Mouse (Mus musculus): Measurements from ENCODE around the gene Aqr. TPM values are rescaled to one million over a fixed set of nuclear protein-coding genes. Genes with fewer than 3 reads are reported as not detected.

Gene Aqr
- polyA plus RNA-seq, 1 experiment = 17.7 TPM

DNA sequence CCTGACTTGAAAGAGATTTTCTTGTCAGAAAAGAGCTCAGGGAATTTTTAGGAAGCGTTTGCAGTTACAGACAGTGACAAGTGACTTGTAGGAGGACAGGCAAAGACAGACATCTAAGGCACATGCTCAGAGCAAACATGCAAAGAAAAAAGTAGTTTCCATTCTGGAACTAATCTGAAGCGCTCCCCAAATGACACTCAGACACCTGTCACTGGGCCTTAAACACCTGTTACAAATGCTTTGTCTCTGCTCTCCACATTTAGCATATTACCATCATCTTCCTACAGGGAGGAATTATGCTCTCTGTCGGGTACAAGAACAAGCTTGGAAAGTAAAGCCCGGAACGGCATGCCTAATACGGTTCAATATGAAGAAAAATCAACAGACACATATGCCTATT is 43.0 kb downstream of the Aqr start:
- Histone ChIP-seq H3K4me1 (ENCODE audit: control insufficient read depth, insufficient read depth, low read length) (no peaks in the 10 kb centered on the region), H3K27me3 (replicated peaks; ENCODE audit: control insufficient read depth, insufficient read depth, low read length) (no peaks in the 10 kb centered on the region), H3K27ac (ENCODE audit: insufficient read depth, low read depth, low read length) (no peak overlapping the region), H3K36me3 (ENCODE audit: control insufficient read depth, insufficient read depth, low read length) (peaks cover 8% of the 10 kb centered on the region), H3K4me3 (ENCODE audit: insufficient read depth, low read depth, low read length) (no peak overlapping the region)
- TF ChIP-seq POLR2A (IDR thresholded peaks at IDR 0.05; ENCODE audit: low read depth, low read length) = no peak
- no peak for TF ChIP-seq CTCF (conservative IDR thresholded peaks at IDR 0.05; ENCODE audit: insufficient read depth, insufficient read length, low read depth, low read length)
- DNase-seq = no peak
- WGBS = 93% methylated on average over 6 of the region's 6 CpGs

DNA sequence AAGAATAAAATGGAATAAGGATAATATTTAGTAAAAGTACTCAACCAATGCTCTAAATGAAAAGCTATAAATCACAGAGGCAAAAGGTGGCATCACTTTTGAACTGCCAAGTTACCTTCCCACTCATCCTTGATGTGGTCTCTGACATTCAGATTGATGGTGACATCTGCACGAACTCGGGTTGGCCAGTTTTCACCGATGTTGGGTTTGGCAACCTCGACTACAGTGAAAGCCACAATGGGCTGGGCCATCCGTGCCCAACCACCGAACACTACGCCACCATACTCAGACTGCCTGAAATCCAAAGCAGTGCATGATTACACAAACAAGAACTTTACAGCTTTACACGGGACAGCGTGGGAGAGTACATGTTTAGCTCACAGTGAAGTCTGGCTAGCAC is 50.1 kb downstream of the Aqr start:
- TF ChIP-seq CTCF (conservative IDR thresholded peaks at IDR 0.05; ENCODE audit: insufficient read depth, insufficient read length, low read depth, low read length) = no peak
- TF ChIP-seq POLR2A (IDR thresholded peaks at IDR 0.05; ENCODE audit: low read depth, low read length) = no peak
- WGBS = 90% methylated on average over 9 of the region's 9 CpGs
- Histone ChIP-seq H3K4me1 (ENCODE audit: control insufficient read depth, insufficient read depth, low read length) (no peaks in the 10 kb centered on the region), H3K4me3 (ENCODE audit: insufficient read depth, low read depth, low read length) (no peak overlapping the region), H3K27ac (ENCODE audit: insufficient read depth, low read depth, low read length) (no peak overlapping the region), H3K36me3 (ENCODE audit: control insufficient read depth, insufficient read depth, low read length) (peaks cover 5% of the 10 kb centered on the region), H3K27me3 (replicated peaks; ENCODE audit: control insufficient read depth, insufficient read depth, low read length) (no peaks in the 10 kb centered on the region)
- DNase-seq = no peak

DNA sequence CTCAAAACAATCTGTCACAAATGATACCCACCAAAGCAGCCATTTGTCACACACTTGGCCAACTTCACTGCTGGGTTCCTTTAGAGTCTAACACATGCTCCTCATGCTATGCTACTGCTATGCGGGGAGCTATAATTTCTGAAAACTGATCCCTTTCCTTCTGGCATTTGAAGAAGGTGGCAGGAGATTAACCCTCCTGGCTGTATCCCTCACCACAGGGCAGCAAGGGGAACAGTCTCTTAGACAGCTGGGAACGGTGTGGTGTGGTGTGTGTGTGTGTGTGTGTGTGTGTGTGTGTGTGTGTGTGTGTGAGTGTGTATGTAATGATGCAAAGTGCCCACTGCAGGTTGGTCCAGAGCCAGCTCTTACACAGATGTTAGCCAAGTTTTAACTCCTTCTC is 51.0 kb downstream of the Aqr start:
- no peak overlapping the region for H3K4me3 ChIP-seq (ENCODE audit: insufficient read depth, low read depth, low read length)
- no peak overlapping the region for H3K27ac ChIP-seq (ENCODE audit: insufficient read depth, low read depth, low read length)
- WGBS = 69% methylated on average over 2 of the region's 2 CpGs
- no peaks in the 10 kb centered on the region for H3K27me3 ChIP-seq (replicated peaks; ENCODE audit: control insufficient read depth, insufficient read depth, low read length)
- H3K4me1 ChIP-seq (ENCODE audit: control insufficient read depth, insufficient read depth, low read length) = no peaks in the 10 kb centered on the region
- no peak for TF ChIP-seq CTCF (conservative IDR thresholded peaks at IDR 0.05; ENCODE audit: insufficient read depth, insufficient read length, low read depth, low read length)
- TF ChIP-seq POLR2A (IDR thresholded peaks at IDR 0.05; ENCODE audit: low read depth, low read length) = no peak
- DNase-seq = no peak
- H3K36me3 ChIP-seq (ENCODE audit: control insufficient read depth, insufficient read depth, low read length) = peaks cover 5% of the 10 kb centered on the region

DNA sequence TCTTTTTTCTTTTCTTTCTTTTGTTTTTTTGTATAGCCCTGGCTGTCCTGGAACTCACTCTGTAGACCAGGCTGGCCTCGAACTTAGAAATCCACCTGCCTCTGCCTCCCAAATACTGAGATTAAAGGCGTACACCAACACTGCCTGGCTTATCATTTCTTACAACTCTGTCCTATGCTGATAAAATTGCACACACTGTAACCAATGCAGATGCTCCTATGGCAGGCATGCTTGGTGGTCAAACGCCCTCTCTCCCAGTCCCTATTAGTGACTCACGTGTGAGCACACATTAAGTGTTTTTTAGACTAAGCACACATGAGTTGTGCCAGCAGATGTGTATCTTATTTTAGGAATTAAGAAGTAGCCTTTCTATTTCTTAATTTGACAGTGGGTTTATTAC is 53.5 kb downstream of the Aqr start:
- Histone ChIP-seq H3K36me3 (ENCODE audit: control insufficient read depth, insufficient read depth, low read length) (peaks cover 5% of the 10 kb centered on the region; the same call in 1 of the 2 replicates), H3K27ac (ENCODE audit: insufficient read depth, low read depth, low read length) (no peak overlapping the region), H3K4me1 (ENCODE audit: control insufficient read depth, insufficient read depth, low read length) (no peaks in the 10 kb centered on the region), H3K4me3 (ENCODE audit: insufficient read depth, low read depth, low read length) (no peak overlapping the region), H3K27me3 (replicated peaks; ENCODE audit: control insufficient read depth, insufficient read depth, low read length) (no peaks in the 10 kb centered on the region)
- TF ChIP-seq CTCF (conservative IDR thresholded peaks at IDR 0.05; ENCODE audit: insufficient read depth, insufficient read length, low read depth, low read length) (no peak), POLR2A (IDR thresholded peaks at IDR 0.05; ENCODE audit: low read depth, low read length) (no peak)
- no peak for DNase-seq
- 98% methylated on average over 4 of the region's 4 CpGs for WGBS

DNA sequence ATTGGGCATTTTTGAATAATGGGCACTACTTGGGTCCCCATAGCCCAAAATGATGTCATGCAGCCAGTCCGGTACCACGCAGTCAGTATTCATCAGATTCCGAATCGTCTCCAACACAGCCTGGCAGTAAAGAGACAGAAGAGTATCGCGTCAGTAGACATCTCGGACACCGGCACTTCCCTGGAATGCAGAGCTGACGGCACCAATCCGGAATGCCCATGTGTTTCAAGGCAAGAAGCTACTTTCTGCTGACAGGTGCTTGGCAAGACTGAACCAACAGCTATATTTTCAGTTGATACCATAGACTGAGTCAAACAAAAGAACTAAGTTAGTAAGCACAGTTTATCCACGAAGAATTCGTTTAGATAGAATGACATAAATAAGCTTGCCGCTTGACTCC is 56.2 kb downstream of the Aqr start:
- DNase-seq = no peak
- no peak for TF ChIP-seq CTCF (conservative IDR thresholded peaks at IDR 0.05; ENCODE audit: insufficient read depth, insufficient read length, low read depth, low read length)
- TF ChIP-seq POLR2A (IDR thresholded peaks at IDR 0.05; ENCODE audit: low read depth, low read length) = no peak
- Histone ChIP-seq H3K27ac (ENCODE audit: insufficient read depth, low read depth, low read length) (no peak overlapping the region), H3K4me1 (ENCODE audit: control insufficient read depth, insufficient read depth, low read length) (no peaks in the 10 kb centered on the region), H3K27me3 (replicated peaks; ENCODE audit: control insufficient read depth, insufficient read depth, low read length) (no peaks in the 10 kb centered on the region), H3K36me3 (ENCODE audit: control insufficient read depth, insufficient read depth, low read length) (peaks cover 5% of the 10 kb centered on the region; the same call in 1 of the 2 replicates), H3K4me3 (ENCODE audit: insufficient read depth, low read depth, low read length) (no peak overlapping the region)
- WGBS = 96% methylated on average over 13 of the region's 13 CpGs

DNA sequence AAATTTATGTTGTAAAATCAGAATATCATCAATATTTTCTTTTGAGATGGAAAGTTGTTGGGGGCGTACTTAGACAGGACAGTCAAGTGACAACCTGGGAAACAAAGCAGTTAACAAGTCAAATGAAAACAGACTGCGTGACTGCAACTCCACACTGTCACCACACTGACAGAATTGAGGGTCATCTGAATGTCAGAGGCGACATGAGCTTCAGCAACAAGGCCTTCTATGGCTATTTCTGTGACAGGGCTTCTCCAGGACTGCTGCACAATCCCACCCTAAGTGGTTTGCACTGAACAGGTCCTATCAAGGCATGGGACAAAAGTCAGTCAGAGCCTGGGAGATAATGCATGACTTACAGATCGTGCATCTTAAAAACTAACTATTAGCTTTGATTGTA is 63.5 kb downstream of the Aqr start:
- Histone ChIP-seq H3K27me3 (replicated peaks; ENCODE audit: control insufficient read depth, insufficient read depth, low read length) (no peaks in the 10 kb centered on the region), H3K4me3 (ENCODE audit: insufficient read depth, low read depth, low read length) (no peak overlapping the region), H3K27ac (ENCODE audit: insufficient read depth, low read depth, low read length) (no peak overlapping the region), H3K36me3 (ENCODE audit: control insufficient read depth, insufficient read depth, low read length) (peaks cover 11% of the 10 kb centered on the region), H3K4me1 (ENCODE audit: control insufficient read depth, insufficient read depth, low read length) (no peaks in the 10 kb centered on the region)
- no peak for DNase-seq
- 93% methylated on average over 4 of the region's 4 CpGs for WGBS
- TF ChIP-seq CTCF (conservative IDR thresholded peaks at IDR 0.05; ENCODE audit: insufficient read depth, insufficient read length, low read depth, low read length) (no peak), POLR2A (IDR thresholded peaks at IDR 0.05; ENCODE audit: low read depth, low read length) (no peak)

DNA sequence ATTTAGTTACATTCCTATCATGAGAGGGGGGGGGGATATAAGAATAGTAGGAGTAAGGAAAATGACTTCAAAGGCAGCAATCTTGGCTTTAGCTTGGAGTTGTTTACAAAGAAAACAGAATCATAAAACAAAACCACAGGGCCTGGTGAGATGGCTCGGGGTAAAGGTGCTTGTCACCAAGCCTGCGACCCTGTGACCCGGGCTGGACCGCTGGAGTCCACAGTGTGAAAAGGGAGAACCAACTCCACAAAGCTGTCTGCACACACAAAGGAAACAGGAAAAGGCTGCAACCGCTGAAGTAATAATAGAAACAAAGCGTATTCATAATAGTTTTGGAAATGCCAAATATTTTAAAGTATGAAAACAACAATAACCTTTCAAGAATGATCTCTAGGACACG is 67.4 kb downstream of the Aqr start:
- Histone ChIP-seq H3K4me1 (ENCODE audit: control insufficient read depth, insufficient read depth, low read length) (no peaks in the 10 kb centered on the region), H3K27me3 (replicated peaks; ENCODE audit: control insufficient read depth, insufficient read depth, low read length) (no peaks in the 10 kb centered on the region), H3K27ac (ENCODE audit: insufficient read depth, low read depth, low read length) (peak overlapping the region; percentile 59; the same call in 1 of the 2 replicates), H3K4me3 (ENCODE audit: insufficient read depth, low read depth, low read length) (no peak overlapping the region), H3K36me3 (ENCODE audit: control insufficient read depth, insufficient read depth, low read length) (peaks cover 9% of the 10 kb centered on the region)
- DNase-seq = peak; percentile 71
- TF ChIP-seq CTCF (conservative IDR thresholded peaks at IDR 0.05; ENCODE audit: insufficient read depth, insufficient read length, low read depth, low read length) (no peak), POLR2A (IDR thresholded peaks at IDR 0.05; ENCODE audit: low read depth, low read length) (no peak)
- WGBS = 46% methylated on average over 7 of the region's 7 CpGs

DNA sequence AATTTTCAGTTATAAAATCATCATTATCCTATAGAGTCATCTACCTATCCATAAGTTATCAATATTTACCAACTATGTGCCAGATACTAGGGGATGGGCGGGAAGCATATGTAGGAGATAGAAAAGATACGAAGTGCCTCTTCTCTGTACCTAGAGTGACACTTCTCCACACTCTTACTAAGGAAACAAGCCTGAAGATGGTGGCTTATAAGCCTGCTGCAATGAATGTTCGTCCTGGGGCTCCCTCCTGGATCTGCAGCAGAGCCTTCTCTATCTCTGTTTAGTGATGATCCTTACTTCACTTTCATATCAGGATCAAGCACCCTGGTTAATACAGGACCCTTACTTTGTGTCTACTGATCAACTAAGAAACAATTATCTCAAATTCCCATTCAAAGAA is 69.2 kb downstream of the Aqr start:
- no peaks in the 10 kb centered on the region for H3K27me3 ChIP-seq (replicated peaks; ENCODE audit: control insufficient read depth, insufficient read depth, low read length)

More for the DNA sequence above, 69.2 kb downstream of the Aqr start:
- no peak overlapping the region for H3K4me3 ChIP-seq (ENCODE audit: insufficient read depth, low read depth, low read length)
- no peak overlapping the region for H3K27ac ChIP-seq (ENCODE audit: insufficient read depth, low read depth, low read length)
- DNase-seq = no peak
- 96% methylated on average over 3 of the region's 3 CpGs for WGBS
- H3K4me1 ChIP-seq (ENCODE audit: control insufficient read depth, insufficient read depth, low read length) = no peaks in the 10 kb centered on the region
- no peak for TF ChIP-seq POLR2A (IDR thresholded peaks at IDR 0.05; ENCODE audit: low read depth, low read length)
- TF ChIP-seq CTCF (conservative IDR thresholded peaks at IDR 0.05; ENCODE audit: insufficient read depth, insufficient read length, low read depth, low read length) = no peak
- peaks cover 9% of the 10 kb centered on the region for H3K36me3 ChIP-seq (ENCODE audit: control insufficient read depth, insufficient read depth, low read length)

Data from kidney, adult 2 months (tissue).